Mouse (Mus musculus) adrenal gland, adult 2 months (tissue): Measurements from ENCODE around the gene Catspere2. TPM values are rescaled to one million over a fixed set of nuclear protein-coding genes. Genes with fewer than 3 reads are reported as not detected.

Experiments
- DNase-seq: peaks from one replicate; pipeline ENCODE4 v3.0.0; 2021
- polyA plus RNA-seq: library from polyadenylated mRNA; depleted of rRNA; stranded (reverse); fragments of >200 nt; gene quantifications from 2 replicates; pipeline ENCODE4 v1.2.3, GENCODE M21; 2012; rRNA removed
- total RNA-seq, 2 experiments: library from RNA; stranded (reverse); gene quantifications; 2 replicates each; pipeline ENCODE4 v1.2.3; 2021

The Catspere2 gene
- total and polyA plus RNA-seq, 3 experiments = 1.8 to 2.3 (median 2.0) TPM

GRCm38 (mm10) chr1:178219166-178220077 is 236.2 kb downstream of the Catspere2 start:
- peak; percentile 25 for DNase-seq

Other genes with a start within 250 kb of the Catspere2 start
- 10 to 100 TPM; 58.7 to 65.6 TPM for gene Adss, start 186.9 kb upstream of the Catspere2 start, total RNA-seq
- gene Adss, start 186.9 kb upstream of the Catspere2 start, polyA plus RNA-seq = 20.0 and 22.8 TPM in 2 replicates
- 10 to 100 TPM; 18.9 to 26.1 TPM for gene Desi2, start 204.0 kb downstream of the Catspere2 start, total RNA-seq
- gene Desi2, start 204.0 kb downstream of the Catspere2 start, polyA plus RNA-seq = 13.1 and 13.2 TPM in 2 replicates